Mouse (Mus musculus) thymus, postnatal 10 days (tissue): ENCODE measurements around the gene Bcl7b.

Experiments used
- DNase-seq, 2 experiments: peaks; one replicate each; pipeline ENCODE4 v3.0.0; 2021; ENCODE audit warnings: low spot score in 2 of 2

The Bcl7b gene

GRCm38 (mm10) chr5:135169479-135169878 is 1.4 kb downstream of the Bcl7b start:
- DNase-seq = no peak

- no peak for DNase-seq
These were observed 3.7 kb downstream of the Bcl7b start for GRCm38 (mm10) chr5:135171688-135172220.

- DNase-seq = no peak
These were observed 4.9 kb downstream of the Bcl7b start for GRCm38 (mm10) chr5:135172986-135173385.

- DNase-seq = no peak
These were observed 7.0 kb downstream of the Bcl7b start for GRCm38 (mm10) chr5:135175086-135175485.

GRCm38 (mm10) chr5:135178523-135178922 is 10.4 kb downstream of the Bcl7b start:
- no peak for DNase-seq

GRCm38 (mm10) chr5:135178996-135179395 is 10.9 kb downstream of the Bcl7b start:
- DNase-seq = no peak

GRCm38 (mm10) chr5:135179616-135180015 is 11.5 kb downstream of the Bcl7b start:
- DNase-seq = no peak

GRCm38 (mm10) chr5:135180796-135181195 is 12.7 kb downstream of the Bcl7b start:
- no peak for DNase-seq

- DNase-seq = no peak
These were observed 13.7 kb downstream of the Bcl7b start for GRCm38 (mm10) chr5:135181776-135182175.

- no peak for DNase-seq
These were observed 15.2 kb downstream of the Bcl7b start for GRCm38 (mm10) chr5:135183131-135183861.

- DNase-seq = no peak
These were observed 16.9 kb downstream of the Bcl7b start for GRCm38 (mm10) chr5:135185016-135185415.

GRCm38 (mm10) chr5:135185596-135185995 is 17.5 kb downstream of the Bcl7b start:
- DNase-seq = peak in 1 of 2 experiments; percentile 44

GRCm38 (mm10) chr5:135186231-135186620 is 18.1 kb downstream of the Bcl7b start:
- no peak for DNase-seq

GRCm38 (mm10) chr5:135186621-135187348 is 18.7 kb downstream of the Bcl7b start, which contains the start of gene Baz1b:
TSS of gene Baz1b (plus strand) at chr5:135187264.
- peak; percentile 96 to 98 for DNase-seq

GRCm38 (mm10) chr5:135187349-135188213 is 19.5 kb downstream of the Bcl7b start:
- peak; percentile 16 to 79 for DNase-seq

GRCm38 (mm10) chr5:135188214-135188554 is 20.1 kb downstream of the Bcl7b start:
- no peak for DNase-seq

- DNase-seq = no peak
These were observed 21.4 kb downstream of the Bcl7b start for GRCm38 (mm10) chr5:135189281-135190022.

GRCm38 (mm10) chr5:135191620-135192019 is 23.5 kb downstream of the Bcl7b start:
- peak; percentile 33 to 79 for DNase-seq

- no peak for DNase-seq
These were observed 24.3 kb downstream of the Bcl7b start for GRCm38 (mm10) chr5:135192431-135192830.

- DNase-seq = no peak
These were observed 28.3 kb downstream of the Bcl7b start for GRCm38 (mm10) chr5:135196367-135196766.

GRCm38 (mm10) chr5:135202763-135203162 is 34.7 kb downstream of the Bcl7b start:
- no peak for DNase-seq
